Mouse (Mus musculus) embryo, embryonic 10.5 days (tissue): ENCODE measurements around the gene Gli2.

Experiments
- DNase-seq: peaks from one replicate; pipeline ENCODE4 v3.0.0-alpha.2; 2015; ENCODE audit warnings: low spot score

Gene Gli2

DNA sequence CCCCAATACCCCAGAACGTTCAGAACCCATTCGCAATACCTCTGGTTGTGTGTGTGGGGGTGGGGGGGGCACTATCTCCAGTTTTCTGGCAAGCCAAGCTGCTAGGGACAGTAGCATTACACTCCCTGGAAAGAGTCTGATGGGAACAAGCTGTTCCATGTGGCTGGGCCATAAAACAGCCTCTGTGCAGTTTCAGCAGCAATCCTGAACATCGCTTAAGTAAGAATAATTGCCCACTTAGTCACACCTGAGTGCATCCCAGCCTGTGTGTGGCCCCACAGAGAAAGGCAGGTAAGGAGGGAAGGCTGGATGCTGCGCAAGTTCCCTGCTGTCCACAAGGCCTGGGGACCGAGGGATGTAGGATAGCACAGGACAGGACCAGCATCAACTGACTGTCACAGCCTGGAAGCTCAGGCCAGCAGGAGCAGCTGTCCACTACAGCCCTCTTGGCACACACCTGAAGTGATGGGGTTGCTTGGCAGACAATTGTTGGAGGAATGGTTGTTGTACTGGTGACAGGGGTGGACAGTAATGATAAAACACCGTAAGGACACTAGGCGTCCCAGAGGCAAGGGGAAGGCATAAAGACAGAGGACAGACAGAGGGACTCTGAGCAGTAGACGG, 58.8 kb downstream of the Gli2 start:
- DNase-seq, result no peak

DNA sequence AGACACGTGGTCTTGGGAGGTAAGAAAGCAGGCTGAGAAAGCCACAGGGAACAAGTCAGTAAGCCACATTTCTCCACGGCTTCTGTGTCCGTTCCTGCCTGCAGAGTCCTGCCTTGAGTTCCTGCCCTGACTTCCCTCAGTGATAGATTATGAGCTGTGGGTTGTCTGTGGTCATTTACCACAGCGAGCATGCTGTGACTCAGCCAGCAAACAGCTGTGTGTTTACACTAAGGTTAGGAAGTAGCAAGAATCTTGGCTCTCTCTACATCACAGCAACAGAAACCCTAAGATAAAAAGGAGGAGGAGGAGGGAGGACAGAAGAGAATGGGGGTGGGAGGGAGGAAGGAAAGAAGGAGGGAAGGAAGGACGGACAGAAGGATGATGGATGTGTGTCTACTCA, 59.6 kb downstream of the Gli2 start:
- DNase-seq, result no peak

DNA sequence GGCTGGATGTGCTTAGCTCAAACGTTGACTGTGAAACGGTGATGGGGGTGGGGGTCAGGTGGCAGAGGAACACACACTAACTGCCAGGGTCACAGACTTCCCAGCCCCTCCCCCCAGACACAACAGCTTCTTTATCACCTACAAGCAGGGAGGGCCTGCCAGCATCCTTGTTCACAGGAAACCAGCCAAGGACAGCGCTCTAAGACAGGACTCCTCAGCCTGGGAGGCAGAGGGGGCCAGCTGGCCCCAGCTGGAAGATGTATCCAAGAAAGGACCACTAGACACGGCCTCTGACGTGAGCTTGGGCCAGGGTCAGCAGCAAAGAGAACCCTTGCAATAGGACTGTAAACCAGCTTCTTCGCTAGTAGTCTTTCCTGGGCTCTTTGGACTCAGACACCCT, 65.1 kb downstream of the Gli2 start:
- no peak for DNase-seq

DNA sequence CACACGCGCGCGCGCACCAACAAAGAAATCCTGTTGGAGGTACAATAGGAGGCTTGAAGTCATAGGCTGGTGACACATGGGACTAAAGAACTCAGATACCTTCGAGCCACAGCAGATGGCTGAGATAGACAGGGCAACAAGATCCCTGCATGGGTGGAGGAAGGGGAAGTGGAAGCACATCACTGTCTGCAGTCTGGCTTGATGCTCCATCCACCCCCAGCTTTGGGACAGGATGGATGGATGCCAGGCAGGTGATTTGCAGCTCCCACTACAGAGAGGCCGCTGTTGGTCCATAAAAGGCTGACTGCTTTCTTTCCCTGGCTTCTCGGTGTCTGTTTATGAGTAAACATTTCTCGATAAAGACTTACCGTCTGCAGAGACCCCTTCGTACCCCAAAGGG, 65.9 kb downstream of the Gli2 start:
- no peak for DNase-seq

DNA sequence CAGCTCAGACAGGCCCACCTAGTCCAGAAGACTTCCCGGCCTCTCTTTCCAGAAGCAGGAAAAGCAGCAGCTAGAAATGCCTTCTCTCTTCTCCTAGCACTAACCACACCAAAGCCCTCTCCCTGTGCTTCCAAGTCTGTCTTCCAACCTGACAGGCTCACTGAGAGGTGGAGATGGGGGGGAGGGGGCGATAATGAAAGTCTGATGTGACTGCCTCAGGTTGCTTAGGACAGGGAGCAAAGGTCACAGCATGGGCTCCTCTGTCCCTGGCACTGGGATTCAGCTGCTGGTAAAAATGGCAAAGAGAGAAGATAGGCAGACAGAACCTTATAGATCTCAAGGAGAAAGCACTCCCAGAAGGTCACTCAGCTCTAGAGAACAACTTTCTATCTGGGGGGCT, 70.0 kb downstream of the Gli2 start:
- peak; percentile 64 for DNase-seq

DNA sequence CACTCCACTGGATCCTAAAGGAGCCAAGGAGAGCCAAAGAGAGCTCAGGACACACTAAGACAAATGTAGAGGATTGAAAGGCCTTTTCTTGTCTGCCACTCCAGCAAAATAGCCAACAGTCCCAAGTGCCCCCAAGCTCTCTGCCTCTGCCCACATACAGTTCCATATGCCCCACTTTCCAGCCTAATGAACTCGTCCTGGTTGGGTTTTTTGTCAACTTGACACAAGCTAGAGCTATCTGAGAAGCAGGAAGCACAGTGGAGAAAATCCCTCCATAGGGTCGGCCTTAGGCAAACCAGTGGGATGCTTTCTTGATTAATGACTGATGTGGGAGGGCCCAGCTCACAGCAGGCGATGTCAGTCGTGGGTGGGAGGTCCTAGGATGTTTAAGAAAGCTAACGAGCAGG, 70.6 kb downstream of the Gli2 start:
- peak; percentile 69 for DNase-seq

DNA sequence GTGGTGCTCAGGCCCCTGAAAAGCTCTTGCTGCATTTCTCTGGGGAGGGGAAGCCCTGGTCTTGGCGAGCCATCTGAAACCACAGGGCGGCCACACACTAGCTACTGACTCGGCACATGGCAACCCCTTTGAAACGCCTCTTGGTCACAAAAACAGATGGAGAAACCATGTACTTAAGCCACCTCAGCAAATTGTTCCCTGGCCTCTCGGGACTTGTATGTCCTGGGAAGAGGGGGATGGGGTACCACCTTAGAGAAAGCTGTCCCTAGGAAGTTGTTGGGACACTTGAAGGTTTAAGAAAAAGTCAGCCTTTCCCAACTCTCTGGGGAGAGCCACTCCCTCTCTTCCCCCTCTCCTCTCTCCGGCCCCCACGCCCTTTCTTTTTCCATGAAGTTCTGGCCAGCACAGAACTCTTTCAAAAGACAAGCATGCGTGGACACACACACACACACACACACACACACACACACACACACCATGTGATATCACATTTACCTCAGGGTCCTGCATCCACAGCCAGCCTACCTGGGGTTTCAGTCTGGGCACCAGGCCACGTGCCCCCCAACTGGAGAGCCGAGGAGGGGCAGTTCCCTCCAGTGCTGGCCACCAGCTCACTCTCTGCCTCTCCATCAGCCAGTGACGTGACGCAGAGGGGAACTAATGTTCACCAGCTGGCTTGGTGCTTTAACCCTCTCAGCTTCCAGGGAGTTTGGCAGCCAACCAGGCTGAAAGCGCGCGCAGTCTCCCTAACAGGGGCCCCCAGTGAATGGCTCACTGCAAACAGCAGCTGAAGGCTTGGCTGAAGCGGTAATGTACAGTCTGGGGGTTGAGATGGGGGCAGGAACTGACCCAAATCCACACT, 71.2 kb downstream of the Gli2 start:
- DNase-seq, result peak; percentile 87

DNA sequence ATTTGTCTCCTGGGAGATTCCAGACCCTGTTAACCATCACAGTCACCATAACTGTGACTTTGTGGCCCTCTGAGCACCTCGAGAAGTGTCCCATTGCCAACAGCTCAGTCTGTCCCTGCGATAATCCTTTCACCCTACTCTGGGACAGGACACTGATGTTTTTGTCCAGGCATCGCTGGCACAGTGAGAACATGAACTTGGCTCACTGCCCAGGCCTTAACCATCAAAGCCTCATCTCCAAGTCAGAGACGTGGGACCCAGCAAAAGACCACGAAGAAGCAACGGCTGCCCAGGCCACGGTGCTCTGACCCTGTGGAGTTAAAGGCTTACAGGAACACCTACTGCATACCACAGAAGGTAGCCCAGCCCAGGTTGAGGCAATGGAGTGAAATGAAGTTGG, 72.8 kb downstream of the Gli2 start:
- no peak for DNase-seq

DNA sequence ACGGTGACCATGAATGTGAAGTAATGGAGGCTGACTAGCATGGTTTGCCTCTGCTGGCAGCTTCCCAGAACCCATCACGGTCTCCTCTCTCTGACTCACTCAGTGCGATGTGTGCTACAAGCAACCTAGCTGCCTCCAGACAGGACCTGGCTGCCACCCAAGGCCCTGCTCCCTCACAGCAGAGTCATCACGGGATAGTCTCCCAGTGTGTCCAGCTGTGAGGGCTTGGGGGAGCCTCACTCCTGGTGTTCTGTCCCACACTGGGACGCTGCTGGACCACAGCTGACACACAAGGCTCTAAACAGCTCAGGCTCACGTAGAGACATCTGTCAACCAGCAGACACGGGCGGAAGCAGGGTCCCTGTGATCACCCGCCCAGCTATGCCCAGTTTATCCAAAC, 76.8 kb downstream of the Gli2 start:
- DNase-seq, result no peak

DNA sequence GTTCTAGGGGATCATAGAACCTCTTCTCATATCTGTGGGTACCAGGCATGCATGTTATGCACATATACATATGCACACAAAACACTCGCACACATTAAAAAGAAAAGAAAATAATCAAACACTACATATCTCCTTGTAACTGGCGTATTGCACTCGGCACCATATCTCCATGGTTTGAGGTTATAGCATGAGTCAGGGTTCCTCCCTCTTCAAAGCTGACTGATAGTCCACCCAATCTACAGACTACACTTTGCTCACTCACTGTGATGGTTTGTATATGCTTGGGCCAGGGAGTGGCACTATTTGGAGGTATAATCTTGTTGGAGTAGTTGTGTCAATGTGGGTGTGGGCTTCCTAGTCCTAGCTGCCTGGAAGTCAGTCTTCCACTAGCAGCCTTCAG, 78.0 kb downstream of the Gli2 start:
- no peak for DNase-seq

DNA sequence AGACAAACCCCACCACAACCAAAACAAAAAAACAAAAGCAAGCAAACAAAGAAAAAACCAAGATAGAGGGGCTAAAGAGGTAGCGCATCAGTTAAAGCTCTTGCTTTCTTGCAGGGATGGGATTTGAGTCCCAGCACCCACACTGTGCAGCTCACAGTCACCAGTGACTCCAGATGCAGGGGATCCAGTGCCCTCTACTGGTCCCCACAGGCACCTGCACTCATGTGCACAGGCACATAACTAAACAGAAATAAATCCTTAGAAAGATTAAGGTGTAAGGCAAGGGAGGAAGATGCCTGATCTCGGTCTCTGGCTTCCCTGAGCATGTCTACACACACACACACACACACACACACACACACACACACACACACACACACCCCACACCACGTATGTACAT, 83.4 kb downstream of the Gli2 start:
- no peak for DNase-seq

DNA sequence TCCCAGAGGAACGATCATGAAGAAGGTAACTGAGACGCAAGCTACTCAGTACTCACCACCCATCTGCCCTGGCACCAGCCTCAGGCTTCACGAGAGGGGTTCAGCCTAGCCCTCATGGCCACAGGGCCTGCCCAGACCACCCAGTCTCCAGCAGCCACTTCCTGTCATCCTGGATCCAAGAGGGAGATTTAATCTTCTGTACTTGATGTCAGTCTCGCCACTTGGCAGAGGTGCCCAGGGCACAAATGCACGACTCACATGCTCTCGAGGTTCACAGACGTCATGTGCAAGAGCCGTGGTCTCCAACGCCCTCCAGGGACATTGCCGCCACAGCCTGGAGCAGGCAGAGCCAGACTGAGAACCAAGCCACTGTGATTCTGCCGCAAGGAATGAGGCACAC, 84.0 kb downstream of the Gli2 start:
- DNase-seq, result no peak

DNA sequence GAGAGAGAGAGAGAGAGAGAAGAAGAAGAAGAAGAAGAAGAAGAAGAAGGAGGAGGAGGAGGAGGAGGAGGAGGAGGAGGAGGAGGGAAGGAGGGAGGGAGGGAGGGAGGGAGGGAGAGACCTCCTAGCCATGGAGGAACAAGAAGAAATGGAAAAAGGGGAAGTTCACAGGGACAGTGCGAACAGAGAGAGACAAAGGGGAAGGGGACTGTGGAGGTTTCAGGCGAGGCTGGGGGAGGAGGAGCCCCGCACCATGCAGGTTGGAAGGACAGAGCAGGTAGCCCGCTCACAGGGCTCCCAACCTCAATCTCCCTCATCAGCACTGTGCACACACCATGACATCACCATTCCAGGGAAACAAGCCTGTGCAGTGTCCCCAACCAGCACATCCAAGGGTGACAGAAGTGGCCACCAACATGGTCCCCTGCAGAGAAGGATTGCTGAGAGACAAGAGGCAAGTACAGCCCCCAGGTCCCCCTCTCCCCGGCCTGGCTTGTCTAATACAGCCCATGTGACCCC, 84.7 kb downstream of the Gli2 start:
- no peak for DNase-seq

DNA sequence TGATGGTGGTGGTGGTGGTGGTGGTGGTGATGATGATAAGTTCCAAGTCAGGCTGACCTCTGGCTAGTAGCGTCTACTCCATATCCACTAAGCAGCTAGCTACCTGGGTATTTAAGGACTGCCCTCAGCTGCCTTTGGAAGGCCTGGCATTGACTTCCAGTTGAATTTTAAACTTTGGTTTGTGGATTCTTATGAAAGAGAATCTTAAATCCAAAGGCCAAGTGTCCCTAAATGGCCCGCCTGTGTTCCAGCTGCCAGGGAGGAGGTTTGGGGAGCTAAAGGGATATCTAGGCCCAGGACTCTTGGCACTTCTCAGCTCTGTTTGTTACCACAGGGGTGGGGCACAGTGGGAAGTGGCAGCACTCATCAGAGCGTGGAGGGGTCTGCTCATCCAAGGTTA, 85.4 kb downstream of the Gli2 start:
- no peak for DNase-seq

DNA sequence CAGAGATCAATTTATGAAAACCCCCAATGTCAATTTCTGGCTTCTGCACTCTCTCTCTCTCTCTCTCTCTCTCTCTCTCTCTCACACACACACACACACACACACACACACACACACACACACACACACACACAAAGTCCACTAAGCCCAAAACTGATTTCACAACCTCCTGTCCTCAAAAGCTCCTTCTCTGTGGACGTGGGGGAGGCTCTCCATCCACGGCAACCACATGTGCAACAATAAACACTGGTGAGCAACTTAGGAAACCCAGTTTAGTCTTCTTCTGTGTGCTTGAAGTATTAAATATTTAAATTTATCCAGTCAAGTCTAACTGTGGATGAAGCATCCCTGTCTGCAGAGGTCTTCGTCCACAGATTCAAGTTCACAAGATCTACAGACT, 86.1 kb downstream of the Gli2 start:
- no peak for DNase-seq

DNA sequence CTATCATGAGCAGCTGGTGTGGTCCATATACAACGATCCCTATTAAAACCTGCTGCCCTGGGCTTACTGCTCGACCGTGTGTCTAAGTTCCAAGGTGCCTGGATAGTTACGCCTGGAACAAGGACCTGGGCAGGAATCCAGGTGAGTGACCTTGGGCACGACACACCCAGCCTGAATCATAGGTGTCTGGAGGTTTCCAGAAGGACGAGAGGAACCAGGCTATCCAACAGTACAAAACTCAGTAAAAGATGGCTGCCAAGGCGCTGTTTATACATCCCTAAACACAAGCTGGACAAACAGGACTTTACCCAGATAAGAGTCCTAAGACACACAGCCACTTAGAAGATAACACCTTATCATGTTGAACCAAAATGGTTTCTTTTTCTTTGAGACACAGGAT, 94.8 kb downstream of the Gli2 start:
- no peak for DNase-seq

DNA sequence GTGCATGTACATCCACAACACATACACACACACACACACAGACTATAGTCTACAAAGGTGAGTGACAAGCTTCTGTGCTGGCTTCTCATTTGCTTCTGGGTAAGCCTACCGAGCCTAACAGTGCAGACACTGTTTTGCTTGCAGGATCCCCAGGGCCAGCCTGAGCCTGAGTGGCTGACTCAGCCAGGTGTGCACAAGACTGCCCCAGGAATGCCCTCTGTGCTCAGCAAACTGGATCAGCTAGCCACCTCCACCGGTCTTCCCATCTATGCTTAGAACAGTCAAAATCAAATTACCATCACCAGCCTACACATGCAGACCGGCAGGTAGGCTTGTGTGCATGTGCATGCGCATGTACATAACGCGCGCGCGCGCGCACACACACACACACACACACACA, 97.6 kb downstream of the Gli2 start:
- no peak for DNase-seq

DNA sequence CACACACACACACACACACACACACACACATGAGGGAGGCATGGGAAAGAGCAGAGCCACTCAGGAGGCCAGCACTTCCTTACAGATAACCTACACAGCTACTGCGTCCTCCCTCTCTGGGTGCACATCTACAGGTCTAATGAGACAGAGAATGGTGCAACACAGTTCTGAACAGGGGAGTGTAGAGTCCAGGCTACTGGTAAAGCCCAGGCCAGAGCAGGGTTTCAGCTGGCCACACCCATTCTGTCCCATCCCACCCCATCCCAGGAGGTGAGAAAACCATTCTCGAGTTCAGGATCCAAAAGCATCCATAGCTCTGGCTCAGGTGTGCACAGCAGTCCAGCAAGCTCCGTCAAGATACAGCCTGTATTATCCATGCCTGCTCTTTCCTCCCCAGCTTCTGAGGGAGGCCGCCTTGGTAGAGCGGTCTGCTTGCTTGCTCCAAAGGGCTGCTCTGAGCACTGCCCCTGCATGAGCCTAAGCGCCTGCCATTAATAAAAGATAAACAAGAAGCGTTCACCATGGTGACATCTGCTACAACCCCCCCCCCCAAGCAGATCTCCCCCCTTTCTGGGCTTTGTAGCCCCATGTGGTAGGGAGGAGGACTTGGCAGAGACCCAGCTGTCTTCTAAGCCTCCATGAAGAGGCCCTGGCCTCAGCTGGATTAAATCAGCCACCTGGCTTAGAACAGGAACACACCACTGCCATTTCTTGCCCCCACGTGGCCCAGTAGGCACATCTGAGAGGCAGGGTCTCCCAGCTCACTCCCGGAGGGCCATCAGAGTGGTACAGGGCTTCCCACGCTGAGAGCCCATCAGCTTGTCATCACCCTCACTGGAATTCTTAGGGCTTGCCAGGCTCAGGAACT, 98.8 kb downstream of the Gli2 start:
- DNase-seq, result peak; percentile 40

DNA sequence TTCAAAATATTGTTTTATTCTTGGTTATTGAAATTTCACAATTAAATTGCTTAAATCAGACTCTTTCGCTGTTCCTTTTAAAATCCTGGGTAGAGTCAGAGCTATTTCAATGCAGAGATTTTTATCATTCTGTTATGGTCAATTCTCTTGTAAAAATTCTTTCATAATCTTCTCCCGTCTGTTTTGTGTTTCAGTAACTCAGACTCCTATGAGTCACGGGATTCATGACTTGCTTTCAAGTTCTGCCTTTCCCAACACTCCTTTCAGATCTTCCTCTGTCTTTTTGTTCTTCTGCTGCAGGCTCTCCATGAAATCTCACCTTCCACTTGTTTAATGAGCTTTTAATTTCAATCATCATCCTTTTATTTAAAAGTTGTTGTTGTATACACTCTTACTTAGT, 100.4 kb downstream of the Gli2 start:
- no peak for DNase-seq

DNA sequence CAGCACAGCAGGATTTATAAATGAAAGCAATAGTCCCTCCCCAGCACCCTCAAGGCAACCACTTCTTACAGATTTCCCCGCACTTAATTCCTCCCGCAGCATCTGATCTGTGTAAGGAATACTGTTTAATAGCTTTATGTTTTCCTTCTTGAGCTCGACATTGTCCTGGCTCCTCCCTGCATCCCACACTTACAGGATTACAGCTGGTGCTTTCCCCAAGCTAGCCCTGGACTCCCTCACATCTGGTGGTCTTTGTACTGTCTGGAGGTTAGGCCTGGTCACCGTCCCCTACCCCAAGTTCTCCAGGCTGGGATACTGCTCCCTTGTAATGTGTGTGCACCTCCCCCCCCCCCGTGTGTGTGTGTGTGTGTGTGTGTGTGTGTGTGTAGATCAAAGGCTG, 101.1 kb downstream of the Gli2 start:
- no peak for DNase-seq

DNA sequence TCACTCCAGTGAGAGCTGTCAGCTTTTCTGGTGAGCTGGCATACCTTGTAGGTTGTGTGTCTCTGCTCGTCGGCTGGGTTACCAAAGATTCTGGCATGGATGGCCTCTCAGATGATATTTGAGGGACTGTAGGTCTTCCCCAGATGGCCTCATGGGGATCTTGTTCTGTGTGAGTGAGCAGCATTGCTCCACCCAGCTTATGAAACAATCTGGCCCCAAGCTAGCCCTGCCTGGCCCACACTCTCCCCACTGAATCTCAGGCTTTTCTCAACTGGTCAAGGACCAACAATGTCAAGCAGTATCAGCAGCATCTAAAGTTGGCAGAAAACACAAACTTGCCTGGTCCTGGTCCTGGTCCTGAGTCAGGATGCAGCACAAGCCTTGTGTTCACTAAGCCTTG, 105.0 kb downstream of the Gli2 start:
- no peak for DNase-seq

DNA sequence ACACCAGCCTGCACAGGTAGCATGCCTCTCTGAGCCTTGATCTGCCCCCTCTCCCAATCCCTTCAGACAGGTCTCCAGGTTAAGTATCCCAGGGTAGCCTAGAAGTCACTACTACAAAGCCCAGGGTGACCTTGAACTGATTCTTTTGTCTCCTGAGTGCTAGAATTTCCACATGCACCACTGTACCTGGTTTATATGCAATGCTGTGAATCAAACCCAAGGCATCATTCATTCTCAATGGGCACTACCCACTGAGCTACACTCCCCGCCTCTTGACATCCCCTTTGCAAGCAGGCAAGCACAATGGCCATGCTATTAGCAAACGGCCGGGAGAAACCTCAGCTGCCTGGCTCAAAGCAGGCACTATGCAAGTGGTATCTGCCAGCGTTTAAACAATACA, 106.2 kb downstream of the Gli2 start:
- no peak for DNase-seq

DNA sequence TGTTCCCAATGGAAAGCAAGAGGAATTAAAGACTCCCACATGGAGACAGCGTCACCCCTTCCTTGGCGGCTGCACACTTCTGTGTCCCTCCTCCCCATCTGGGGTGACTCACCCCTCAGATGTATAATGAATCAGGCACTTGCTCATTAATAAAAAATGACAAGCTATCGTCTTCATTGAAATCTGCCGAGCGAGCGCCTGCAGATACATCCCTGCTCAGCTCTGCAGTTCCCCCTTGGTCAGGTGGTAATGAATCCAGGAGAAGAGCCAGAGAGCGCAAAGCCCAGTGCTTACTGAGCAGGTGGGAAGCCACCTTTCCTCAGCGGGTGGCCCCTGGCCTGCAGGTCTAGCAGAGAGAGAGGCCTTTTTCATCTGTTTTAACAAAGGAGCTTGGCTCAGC, 112.1 kb downstream of the Gli2 start:
- no peak for DNase-seq
